Comparison of ENCODE assay signal across 8 mouse cellular contexts in genomic region chr11:72489881-72490301, GRCm38 (mm10). TPM values are rescaled to one million over a fixed set of nuclear protein-coding genes. Genes with fewer than 3 reads are reported as not detected.
A peak's percentile ranks its signal among the peaks of the same experiment; 100 is the strongest.
DNase-seq lines count a peak whose midpoint lies in the region; ATAC-seq and TF ChIP-seq lines count a peak whose summit lies in the region.

Spns2 (minus strand) TSS chr11:72489904.

- no peaks in the 10 kb centered on the region for H3K4me1 ChIP-seq in ES-Bruce4 (ENCODE audit: control insufficient read depth, insufficient read depth, low read length)
- H3K4me1 ChIP-seq in hindbrain, embryonic 10.5 days (replicated peaks): peaks cover 61% of the 10 kb centered on the region
- H3K4me1 ChIP-seq in lung, postnatal 0 days (ENCODE audit: insufficient read depth, low read depth, low read length): peaks cover 8% of the 10 kb centered on the region; the same call in 1 of the 2 replicates

- peak within 1 kb of the TSS; percentile 61 for H3K4me3 ChIP-seq in ES-Bruce4 (ENCODE audit: low read depth, low read length)
- H3K4me3 ChIP-seq in hindbrain, embryonic 10.5 days: peak within 1 kb of the TSS; percentile 74
- peak within 1 kb of the TSS; percentile 71 for H3K4me3 ChIP-seq in lung, postnatal 0 days (ENCODE audit: low read depth, low read length)

- H3K9ac ChIP-seq in ES-Bruce4 (ENCODE audit: low read depth, poor library complexity, severe bottlenecking): peak within 1 kb of the TSS; percentile 52
- peak within 1 kb of the TSS; percentile 46 for H3K9ac ChIP-seq in lung, postnatal 0 days (replicated peaks; ENCODE audit: low read depth)

- peaks cover 4% of the 10 kb centered on the region; the same call in 1 of the 2 replicates for H3K27me3 ChIP-seq in ES-Bruce4 (ENCODE audit: control insufficient read depth, insufficient read depth, low read length, poor library complexity, severe bottlenecking)
- H3K27me3 ChIP-seq in hindbrain, embryonic 10.5 days (ENCODE audit: insufficient read depth, poor library complexity, severe bottlenecking): peaks cover 51% of the 10 kb centered on the region
- 0 out of 2 replicates have a peak, but pooled peaks cover 3% of the 10 kb centered on the region for H3K27me3 ChIP-seq in lung, postnatal 0 days (replicated peaks; ENCODE audit: insufficient read depth, low read length)

- under 1% methylated on average over 42 of the region's 42 CpGs for WGBS in hindbrain, embryonic 10.5 days
- 0% methylated on average over 37 of the region's 42 CpGs for WGBS in lung, postnatal 0 days

- H3K27ac ChIP-seq in ES-Bruce4 (ENCODE audit: insufficient read depth, low read length): no peak within 1 kb of the TSS
- peak within 1 kb of the TSS; percentile 87 for H3K27ac ChIP-seq in hindbrain, embryonic 10.5 days
- H3K27ac ChIP-seq in lung, postnatal 0 days (ENCODE audit: low read length): peak within 1 kb of the TSS; percentile 43; the same call in 1 of the 2 replicates

- TF ChIP-seq POLR2A in ES-Bruce4 (IDR thresholded peaks at IDR 0.05; ENCODE audit: insufficient read depth, low read length): no peak

- TF ChIP-seq CTCF in ES-Bruce4 (IDR thresholded peaks at IDR 0.05; ENCODE audit: low read depth, low read length): peak; percentile 39
- TF ChIP-seq CTCF in lung, postnatal 0 days (IDR thresholded peaks at IDR 0.05): peak; percentile 75

- peak within 1 kb of the TSS; percentile 98 for H3K4me2 ChIP-seq in lung, postnatal 0 days (replicated peaks; ENCODE audit: low read depth, low read length)

- TF ChIP-seq EP300 in ES-Bruce4 (IDR thresholded peaks at IDR 0.05; ENCODE audit: insufficient read depth, low read depth, low read length): no peak
- no peak for TF ChIP-seq EP300 in lung, postnatal 0 days (IDR thresholded peaks at IDR 0.05)

- peak; percentile 52 to 74 for DNase-seq in cerebellum, adult 18-20 months
- peak; percentile 82 to 94 for DNase-seq in frontal cortex, adult 2 months (ENCODE audit: extremely low spot score in 1 of 2, low spot score in 1 of 2)
- DNase-seq in hindbrain, embryonic 10.5 days (ENCODE audit: low spot score): peak; percentile 89
- peak; percentile 92 to 95 for DNase-seq in layer of hippocampus, postnatal 10 days (ENCODE audit: low spot score in 2 of 2)
- DNase-seq in lung, postnatal 0 days (ENCODE audit: low spot score): peak; percentile 96
- peak; percentile 73 for DNase-seq in ovary, postnatal 14 days (ENCODE audit: low spot score)
- DNase-seq in thymus, postnatal 10 days (ENCODE audit: low spot score in 2 of 2): peak; percentile 75 to 84

- H3K36me3 ChIP-seq in ES-Bruce4 (ENCODE audit: control insufficient read depth, insufficient read depth, low read length, poor library complexity, severe bottlenecking): no peaks in the 10 kb centered on the region
- H3K36me3 ChIP-seq in hindbrain, embryonic 10.5 days: no peaks in the 10 kb centered on the region
- H3K36me3 ChIP-seq in lung, postnatal 0 days (ENCODE audit: insufficient read depth, low read length): no peaks in the 10 kb centered on the region

- peak; percentile 96 for ATAC-seq in lung, postnatal 0 days

- no peaks in the 10 kb centered on the region for H3K9me3 ChIP-seq in ES-Bruce4 (replicated peaks; ENCODE audit: control insufficient read depth, insufficient read depth, low read length, poor library complexity, severe bottlenecking)
- H3K9me3 ChIP-seq in hindbrain, embryonic 10.5 days: no peaks in the 10 kb centered on the region
- H3K9me3 ChIP-seq in lung, postnatal 0 days (ENCODE audit: low read length): no peaks in the 10 kb centered on the region

RNA-seq across cellular contexts. Expression of gene Spns2, which starts in this region (rescaled TPM):
- 0.48 and 1.3 TPM in 2 replicates for polyA plus RNA-seq in ES-Bruce4 (2011; ENCODE audit: insufficient read depth, insufficient read length, low read depth, missing spikeins)
- polyA plus RNA-seq in frontal cortex, adult 2 months (2012; rRNA removed): 45.0 and 47.0 TPM in 2 replicates
- 4.0 and 5.5 TPM in 2 replicates for polyA plus RNA-seq in hindbrain, embryonic 10.5 days (2016; fragmentation: Nextera tagmentation; extraction: Ambion mirVana)
- total RNA-seq in layer of hippocampus, postnatal 10 days (2021): 10 to 100 TPM; 58.4 to 59.6 TPM
- polyA plus RNA-seq in lung, postnatal 0 days (2015; fragmentation: Nextera tagmentation; extraction: Ambion mirVana): 11.1 and 12.2 TPM in 2 replicates
